Mouse (Mus musculus): ENCODE results near the gene Mettl7b.
A peak's percentile ranks its signal among the peaks of the same experiment; 100 is the strongest.
"Not testable (repeated sequence)": the region's sequence is repeated elsewhere in the genome, so short reads cannot be mapped to it uniquely, and the experiment has no call there.

Gene Mettl7b

DNA sequence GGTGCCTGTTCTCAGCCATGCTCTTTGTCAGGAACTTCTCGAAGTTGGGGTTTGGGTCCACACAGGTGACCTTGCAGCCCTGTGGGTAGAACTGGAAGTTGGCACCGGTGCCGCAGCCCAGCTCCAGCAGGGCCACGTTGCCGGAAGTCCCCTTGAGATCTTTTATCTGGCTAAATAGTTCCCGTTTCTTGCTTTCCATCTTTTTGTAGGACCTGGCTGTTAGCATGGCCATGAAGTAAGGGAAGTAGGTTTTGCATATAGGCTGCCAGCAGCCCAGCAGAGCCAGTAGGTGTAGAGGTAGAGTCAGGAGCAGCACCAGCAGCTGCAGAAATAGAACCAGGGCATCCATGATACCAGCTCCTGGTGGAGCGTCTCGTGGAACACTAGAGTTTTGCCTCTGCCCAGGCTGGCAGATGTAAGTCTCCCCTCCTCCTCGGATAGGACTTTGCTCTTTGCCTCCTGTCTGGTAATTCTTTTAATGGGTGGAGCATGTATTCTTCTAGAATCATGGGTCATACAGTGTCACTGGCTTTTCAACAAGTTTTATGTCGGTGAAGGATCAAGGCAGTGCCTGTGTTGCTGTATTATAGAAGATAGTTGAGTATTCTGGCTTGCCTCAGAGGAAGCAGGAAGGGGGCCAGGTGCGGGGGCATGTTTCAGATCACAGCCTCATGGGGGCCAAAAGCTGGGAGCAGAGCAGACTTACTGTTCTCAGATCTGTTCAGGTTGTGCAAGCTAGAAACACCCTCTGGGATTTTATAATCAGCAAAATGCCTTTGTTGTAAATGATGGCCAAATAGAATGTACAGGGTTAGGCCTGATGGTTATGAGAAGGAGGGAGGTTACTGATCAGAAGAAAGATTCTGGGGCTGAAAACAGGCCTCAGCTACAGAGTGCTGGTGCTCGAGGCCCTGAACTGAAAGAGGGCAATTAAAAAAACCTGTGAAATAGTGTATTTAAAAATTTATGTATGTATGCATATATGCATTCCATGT, at the start of gene Mettl7b:
Gene Mettl7b, minus strand, starts transcription at position 399 of the 995 bp plus-strand sequence.
- no peak for DNase-seq (ENCODE audit: low read depth, low spot score)

DNA sequence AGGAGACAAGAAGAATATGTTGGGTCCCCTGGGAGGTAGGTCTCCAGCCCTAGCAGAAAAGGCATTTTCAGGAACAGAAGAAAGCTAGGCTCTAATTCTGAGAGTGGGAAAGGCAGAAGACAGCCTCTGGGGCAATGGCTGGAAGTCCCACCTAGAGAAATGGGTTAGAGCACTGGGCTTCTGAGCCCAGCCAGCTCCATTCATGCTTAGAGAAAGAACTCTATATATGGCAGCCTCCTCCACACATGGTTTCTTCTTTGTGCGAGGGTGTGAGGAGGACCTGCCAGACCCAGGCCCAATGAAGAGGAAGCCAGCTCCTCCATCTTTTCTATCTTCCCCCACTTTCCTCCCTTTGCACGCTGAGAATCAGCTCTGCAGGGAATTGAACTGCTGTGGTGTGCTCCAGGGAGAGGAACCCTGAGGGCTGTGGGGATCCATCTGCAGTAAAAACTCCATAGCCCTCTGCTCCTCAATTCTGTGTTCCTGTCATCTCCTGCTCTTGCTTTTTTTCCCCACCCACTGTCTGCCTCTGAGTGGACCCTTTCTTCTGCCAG, 49.6 kb upstream of the Mettl7b start, which contains the start of gene Olfr763:
Gene Olfr763, plus strand, starts transcription at position 504 of the 554 bp plus-strand sequence.
- Histone ChIP-seq H3K27me3 (ENCODE audit: control insufficient read depth, insufficient read depth, low read length, poor library complexity, severe bottlenecking) (no peaks in the 10 kb centered on the region), H3K36me3 (ENCODE audit: control insufficient read depth, insufficient read depth, low read length, poor library complexity, severe bottlenecking) (no peaks in the 10 kb centered on the region)
- no peak for DNase-seq (ENCODE audit: low read depth, low spot score)

More for the DNA sequence above, at the start of gene Mettl7b:
- no peaks in the 10 kb centered on the region for H3K36me3 ChIP-seq (ENCODE audit: control insufficient read depth, insufficient read depth, low read length, poor library complexity, severe bottlenecking)
- H3K27me3 ChIP-seq (ENCODE audit: control insufficient read depth, insufficient read depth, low read length, poor library complexity, severe bottlenecking): no peaks in the 10 kb centered on the region

DNA sequence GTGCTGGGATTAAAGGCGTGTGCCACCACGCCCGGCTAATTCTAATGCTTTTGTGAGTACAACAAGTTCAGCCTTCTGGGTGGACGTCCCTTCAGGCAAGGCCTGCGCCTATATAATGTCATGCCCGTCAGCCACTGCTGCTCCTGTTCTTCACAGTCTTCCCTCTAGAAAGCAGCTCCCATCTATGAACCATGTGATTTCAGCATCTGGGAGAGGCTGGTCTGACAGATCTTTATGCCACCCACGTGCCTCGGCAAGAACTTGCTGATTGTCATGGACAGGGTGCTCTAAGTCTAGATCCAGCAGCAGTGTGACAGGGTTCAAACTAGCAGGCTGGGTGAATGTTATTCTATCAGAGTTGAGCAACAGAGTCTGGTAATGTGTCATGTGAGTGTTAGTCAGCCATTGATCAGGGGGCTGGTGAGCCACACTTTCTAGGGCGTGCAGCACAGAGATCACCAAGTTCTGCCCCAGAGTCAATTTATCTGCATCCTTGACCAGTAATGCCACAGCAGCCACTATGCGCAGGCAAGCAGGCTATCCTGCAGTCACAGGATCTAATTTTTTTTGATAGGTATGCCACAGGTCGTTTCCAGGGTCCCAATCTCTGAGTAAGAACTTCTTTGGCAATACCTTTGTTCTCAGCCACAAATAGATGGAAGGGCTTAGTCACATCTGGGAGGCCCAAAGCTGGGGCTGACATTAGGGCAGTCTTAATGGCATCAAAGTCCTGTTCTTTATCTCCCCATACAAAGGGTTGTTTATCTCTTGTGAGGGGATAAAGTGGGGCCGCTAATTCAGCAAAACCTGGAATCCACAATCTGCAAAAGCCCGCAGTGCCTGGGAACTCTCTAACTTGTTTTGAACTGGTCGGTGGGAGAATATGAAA, 43.5 kb upstream of the Mettl7b start:
- Histone ChIP-seq H3K36me3 (ENCODE audit: control insufficient read depth, insufficient read depth, low read length, poor library complexity, severe bottlenecking) (no peaks in the 10 kb centered on the region), H3K27me3 (ENCODE audit: control insufficient read depth, insufficient read depth, low read length, poor library complexity, severe bottlenecking) (no peaks in the 10 kb centered on the region)
- DNase-seq (ENCODE audit: low read depth, low spot score): no peak

DNA sequence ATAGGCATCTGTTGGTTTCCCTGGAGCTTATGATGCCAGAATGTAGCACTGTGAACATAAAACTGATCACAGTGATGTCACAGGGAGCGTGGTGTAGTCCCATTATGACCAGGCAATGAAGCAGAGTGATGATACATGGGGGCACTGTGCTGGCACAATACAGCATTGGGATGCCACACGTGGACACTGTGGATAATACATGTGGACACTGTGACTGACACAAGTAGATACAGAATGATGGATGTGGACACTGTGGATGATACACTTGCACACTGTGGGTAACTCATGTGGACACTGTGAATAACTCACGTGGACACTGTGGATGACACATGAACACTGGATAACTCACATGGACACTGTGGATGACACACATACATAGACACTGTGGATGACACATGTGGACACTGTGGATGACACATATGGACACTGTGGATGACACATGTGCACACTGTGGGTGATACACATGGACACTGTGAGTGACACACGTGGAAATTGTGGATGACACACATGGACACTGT, 35.8 kb upstream of the Mettl7b start:
- H3K27me3 ChIP-seq (ENCODE audit: control insufficient read depth, insufficient read depth, low read length, poor library complexity, severe bottlenecking): no peaks in the 10 kb centered on the region
- no peak for DNase-seq (ENCODE audit: low read depth, low spot score)
- no peaks in the 10 kb centered on the region for H3K36me3 ChIP-seq (ENCODE audit: control insufficient read depth, insufficient read depth, low read length, poor library complexity, severe bottlenecking)

DNA sequence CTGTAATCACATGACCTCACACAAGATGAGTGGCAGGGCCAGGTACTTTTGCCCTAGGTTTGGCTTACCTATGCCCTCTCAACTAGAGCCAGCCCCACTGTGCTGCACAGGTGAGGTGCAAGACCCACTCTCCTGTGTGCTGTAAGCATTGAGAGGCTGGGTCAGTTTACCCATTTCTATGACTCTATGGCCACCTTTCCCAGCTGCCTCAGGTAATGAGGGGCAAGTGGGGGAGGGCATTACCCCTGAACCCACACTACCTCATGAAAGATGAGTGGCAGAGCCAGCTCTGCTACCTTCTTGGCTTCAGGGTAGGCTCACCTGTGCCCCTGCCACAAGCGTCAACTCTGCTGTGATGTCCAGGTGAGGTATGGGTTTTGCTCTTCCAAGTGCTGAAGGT, 35.0 kb upstream of the Mettl7b start:
- Histone ChIP-seq H3K27me3 (ENCODE audit: control insufficient read depth, insufficient read depth, low read length, poor library complexity, severe bottlenecking) (no peaks in the 10 kb centered on the region), H3K36me3 (ENCODE audit: control insufficient read depth, insufficient read depth, low read length, poor library complexity, severe bottlenecking) (no peaks in the 10 kb centered on the region)
- DNase-seq (ENCODE audit: low read depth, low spot score): no peak

DNA sequence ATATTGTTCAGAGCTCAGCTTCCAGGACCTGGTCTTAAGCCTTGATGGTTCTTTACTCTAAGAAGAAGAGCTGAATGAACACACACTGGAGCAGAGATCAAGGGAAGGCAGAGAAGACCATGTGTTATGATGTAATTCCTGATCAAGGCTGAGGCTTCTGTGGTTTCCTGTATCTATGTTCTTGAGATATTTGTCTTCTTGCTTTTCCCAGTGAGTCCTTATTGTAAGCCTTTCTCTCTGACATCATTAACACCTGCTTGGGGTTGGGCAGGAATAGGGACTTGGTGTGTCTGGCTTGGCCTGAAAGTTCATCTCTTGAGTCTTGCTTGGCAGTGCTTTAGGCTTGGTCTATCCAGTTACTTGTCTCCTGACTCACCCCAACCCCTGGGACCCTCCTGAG, 30.2 kb upstream of the Mettl7b start:
- Histone ChIP-seq H3K27me3 (ENCODE audit: control insufficient read depth, insufficient read depth, low read length, poor library complexity, severe bottlenecking) (no peaks in the 10 kb centered on the region), H3K36me3 (ENCODE audit: control insufficient read depth, insufficient read depth, low read length, poor library complexity, severe bottlenecking) (no peaks in the 10 kb centered on the region)
- no peak for DNase-seq (ENCODE audit: low read depth, low spot score)

DNA sequence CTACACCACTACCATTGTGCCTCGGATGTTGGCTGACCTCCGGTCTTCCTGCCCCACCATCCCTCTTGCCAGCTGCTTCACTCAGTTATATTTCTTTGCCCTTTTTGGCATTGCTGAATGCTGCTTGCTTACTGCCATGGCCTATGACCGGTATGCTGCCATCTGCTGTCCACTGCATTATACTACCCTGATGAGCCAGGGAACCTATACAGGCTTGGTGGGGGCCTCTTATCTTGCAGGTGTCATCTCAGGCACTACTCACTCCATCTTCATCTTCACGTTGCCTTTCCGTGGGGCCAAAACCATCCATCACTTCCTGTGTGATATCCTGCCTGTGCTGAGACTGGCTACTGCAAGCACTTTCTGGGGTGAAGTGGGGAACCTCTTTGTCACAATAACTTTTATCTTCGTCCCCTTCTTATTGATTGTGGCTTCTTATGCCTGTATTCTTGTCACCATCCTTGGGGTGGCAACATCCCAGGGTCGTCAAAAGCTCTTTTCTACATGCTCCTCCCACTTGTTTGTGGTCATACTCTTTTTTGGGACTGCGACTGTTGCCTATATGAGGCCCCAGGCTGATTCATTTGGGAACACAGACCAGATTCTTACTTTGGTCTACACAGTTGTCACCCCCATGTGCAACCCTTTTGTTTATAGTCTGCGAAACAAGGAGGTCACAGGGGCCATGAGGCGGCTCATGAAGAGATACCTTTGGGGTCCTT, 29.5 kb upstream of the Mettl7b start:
- not testable (repeated sequence) for H3K27me3 ChIP-seq (ENCODE audit: control insufficient read depth, insufficient read depth, low read length, poor library complexity, severe bottlenecking); DNase-seq (ENCODE audit: low read depth, low spot score); H3K36me3 ChIP-seq (ENCODE audit: control insufficient read depth, insufficient read depth, low read length, poor library complexity, severe bottlenecking)

DNA sequence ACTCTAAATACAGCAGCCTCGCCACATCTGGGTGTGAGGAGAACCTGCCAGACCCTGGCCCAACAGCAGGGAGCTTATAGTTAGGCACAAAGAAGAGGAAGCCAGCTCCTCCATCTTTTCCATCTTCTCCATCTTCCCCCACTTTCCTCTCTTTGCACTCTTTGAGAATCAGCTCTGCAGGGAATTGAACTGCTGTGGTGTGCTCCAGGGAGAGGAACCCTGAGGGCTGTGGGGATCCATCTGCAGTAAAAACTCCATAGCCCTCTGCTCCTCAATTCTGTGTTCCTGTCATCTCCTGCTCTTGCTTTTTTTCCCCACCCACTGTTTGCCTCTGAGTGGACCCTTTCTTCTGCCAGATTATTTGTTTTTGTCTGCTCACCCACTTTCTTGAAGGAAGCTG, 28.3 kb upstream of the Mettl7b start, which contains the start of gene Olfr9:
Gene Olfr9, plus strand, starts transcription at position 301 of the 400 bp plus-strand sequence.
- not testable (repeated sequence) for H3K36me3 ChIP-seq (ENCODE audit: control insufficient read depth, insufficient read depth, low read length, poor library complexity, severe bottlenecking); DNase-seq (ENCODE audit: low read depth, low spot score); H3K27me3 ChIP-seq (ENCODE audit: control insufficient read depth, insufficient read depth, low read length, poor library complexity, severe bottlenecking)

DNA sequence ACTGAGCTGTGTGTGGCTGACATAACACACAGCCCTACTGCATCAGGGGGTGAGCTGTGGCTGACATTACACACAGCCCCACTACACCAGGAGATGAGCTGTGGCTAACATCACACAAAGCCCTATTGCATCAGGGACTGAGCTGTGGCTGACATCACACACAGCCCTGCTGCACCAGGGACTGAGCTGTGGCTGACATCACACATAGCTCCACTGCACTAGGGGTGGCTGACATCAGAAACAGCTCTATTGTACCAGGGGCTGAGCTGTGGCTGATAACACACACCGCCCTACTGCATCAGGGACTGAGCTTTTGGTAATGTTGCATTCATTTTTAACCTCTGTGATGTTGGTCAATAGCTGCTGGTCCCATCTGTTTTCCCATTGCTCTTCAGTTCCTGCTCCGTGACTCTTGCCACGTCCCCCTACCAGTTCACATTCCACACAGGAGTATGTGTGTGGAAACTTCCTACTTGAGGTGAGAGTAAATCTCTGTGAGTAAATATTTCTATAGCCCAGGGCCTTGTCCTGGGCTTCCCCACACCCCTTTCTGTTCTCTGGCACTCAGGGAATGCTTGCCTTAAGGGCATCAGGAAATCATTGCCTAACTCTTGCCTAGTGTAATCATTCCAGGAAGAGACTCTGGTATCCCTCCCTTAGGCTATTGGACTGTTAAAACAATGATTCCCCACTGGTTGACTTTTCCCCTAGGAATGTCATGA, 20.0 kb upstream of the Mettl7b start:
- no peaks in the 10 kb centered on the region for H3K36me3 ChIP-seq (ENCODE audit: control insufficient read depth, insufficient read depth, low read length, poor library complexity, severe bottlenecking)
- DNase-seq (ENCODE audit: low read depth, low spot score): no peak
- no peaks in the 10 kb centered on the region for H3K27me3 ChIP-seq (ENCODE audit: control insufficient read depth, insufficient read depth, low read length, poor library complexity, severe bottlenecking)

DNA sequence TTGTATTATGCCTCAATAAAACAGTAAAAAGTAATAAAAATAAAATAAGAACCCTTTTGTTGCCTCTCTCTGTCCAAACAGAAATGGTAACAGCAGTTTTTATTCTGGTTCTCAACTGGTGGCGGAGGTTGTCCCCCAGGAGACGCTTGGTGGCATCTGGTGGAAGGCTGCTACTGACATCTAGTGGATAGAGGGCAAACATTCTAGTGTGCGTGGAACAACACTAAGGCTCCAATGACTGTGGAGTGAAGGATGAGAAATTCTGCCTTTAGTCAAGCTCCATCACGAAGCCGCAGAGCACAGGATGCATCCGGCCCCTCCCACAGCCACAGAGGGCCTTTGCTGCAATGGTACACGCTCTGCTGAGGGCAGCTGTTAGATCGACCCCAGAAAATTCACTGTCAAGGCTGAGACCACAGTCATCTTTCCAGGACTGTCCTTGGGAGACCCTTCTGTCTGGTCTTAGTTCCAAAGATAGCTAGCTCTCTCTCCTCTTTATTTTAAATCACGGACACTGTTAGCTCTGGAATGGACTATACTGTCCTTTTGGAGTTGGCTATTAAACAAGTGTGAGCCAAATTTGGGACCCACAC, 16.8 kb upstream of the Mettl7b start:
- Histone ChIP-seq H3K36me3 (ENCODE audit: control insufficient read depth, insufficient read depth, low read length, poor library complexity, severe bottlenecking) (no peaks in the 10 kb centered on the region), H3K27me3 (ENCODE audit: control insufficient read depth, insufficient read depth, low read length, poor library complexity, severe bottlenecking) (no peaks in the 10 kb centered on the region)
- DNase-seq (ENCODE audit: low read depth, low spot score): peak; percentile 37

DNA sequence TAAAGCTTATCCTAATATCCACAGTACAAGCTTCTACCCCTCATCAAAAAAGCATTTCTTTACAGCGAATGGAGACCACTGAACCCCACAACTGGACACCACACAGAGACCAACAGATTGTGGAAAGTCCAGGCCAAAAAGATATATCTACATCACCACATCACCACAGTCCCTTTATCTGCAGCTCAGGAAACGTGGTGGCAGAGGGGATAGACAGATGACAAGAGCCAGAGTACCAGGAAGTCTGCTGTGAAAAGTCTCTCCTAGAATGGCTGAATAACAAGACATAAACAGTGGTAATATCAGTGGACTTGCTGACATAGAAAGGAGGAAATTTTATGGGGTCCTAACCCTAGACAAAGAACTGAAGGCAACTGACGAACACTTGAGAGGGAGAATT, 15.6 kb upstream of the Mettl7b start:
- no peaks in the 10 kb centered on the region for H3K27me3 ChIP-seq (ENCODE audit: control insufficient read depth, insufficient read depth, low read length, poor library complexity, severe bottlenecking)

DNA sequence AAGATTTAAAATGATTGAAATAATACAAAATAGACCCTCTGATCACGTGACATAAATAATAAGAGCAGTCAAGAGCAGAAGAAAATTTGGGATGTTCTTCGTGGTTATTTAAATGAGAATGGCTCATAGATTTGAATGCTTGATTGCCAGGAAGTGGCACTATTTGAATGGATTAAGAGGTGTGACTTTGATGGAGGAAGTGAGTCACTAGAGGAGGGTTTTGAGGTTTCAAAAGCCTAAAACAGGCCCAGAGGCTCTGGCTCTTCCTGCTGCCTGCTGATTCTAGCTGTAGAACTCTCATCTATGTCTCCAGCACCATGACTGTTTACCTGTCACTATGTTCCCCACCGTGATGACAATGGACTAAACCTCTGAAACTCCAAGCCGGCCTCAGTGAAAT, 12.1 kb upstream of the Mettl7b start:
- Histone ChIP-seq H3K27me3 (ENCODE audit: control insufficient read depth, insufficient read depth, low read length, poor library complexity, severe bottlenecking) (no peaks in the 10 kb centered on the region), H3K36me3 (ENCODE audit: control insufficient read depth, insufficient read depth, low read length, poor library complexity, severe bottlenecking) (no peaks in the 10 kb centered on the region)
- DNase-seq (ENCODE audit: low read depth, low spot score): no peak

More for the DNA sequence above, 15.6 kb upstream of the Mettl7b start:
- no peak for DNase-seq (ENCODE audit: low read depth, low spot score)
- H3K36me3 ChIP-seq (ENCODE audit: control insufficient read depth, insufficient read depth, low read length, poor library complexity, severe bottlenecking): no peaks in the 10 kb centered on the region

DNA sequence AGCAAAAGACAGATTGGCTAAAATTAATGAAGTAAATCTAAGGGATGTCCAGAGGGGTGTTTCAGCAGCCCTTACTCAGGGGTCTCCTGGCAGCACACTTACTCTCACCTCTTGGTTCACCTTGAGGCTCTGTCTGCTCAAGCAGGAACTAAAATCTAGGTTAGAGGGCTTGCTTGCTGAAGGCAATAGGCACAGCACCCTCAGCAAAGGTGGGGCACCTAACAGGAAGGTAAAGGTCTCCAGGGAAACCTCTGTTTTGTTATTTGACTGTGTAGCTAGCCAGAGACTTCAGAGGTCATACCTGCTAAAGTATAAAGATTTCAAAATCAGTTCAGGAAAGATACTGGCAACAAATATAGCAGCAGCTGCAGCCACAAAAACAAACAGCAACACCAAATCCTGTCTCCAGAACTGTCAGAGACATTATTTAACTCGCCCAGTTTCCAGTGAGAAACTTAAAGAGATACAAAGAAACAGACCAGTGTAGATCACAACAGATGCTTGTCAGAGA, 10.0 kb upstream of the Mettl7b start:
- DNase-seq (ENCODE audit: low read depth, low spot score): no peak
- no peaks in the 10 kb centered on the region for H3K27me3 ChIP-seq (ENCODE audit: control insufficient read depth, insufficient read depth, low read length, poor library complexity, severe bottlenecking)

More for the DNA sequence above, 10.0 kb upstream of the Mettl7b start:
- no peaks in the 10 kb centered on the region for H3K36me3 ChIP-seq (ENCODE audit: control insufficient read depth, insufficient read depth, low read length, poor library complexity, severe bottlenecking)

All from splenic B cell, adult 2 months (primary cell).